Mouse (Mus musculus) lung, postnatal 0 days (tissue): ENCODE measurements around the gene Stard10.

Experiments used
- CTCF ChIP-seq: IDR thresholded peaks from 2 replicates; pipeline ENCODE4 v1.5.1; 2016; ENCODE audit warnings: antibody characterized with exemption, mild to moderate bottlenecking
- EP300 ChIP-seq: IDR thresholded peaks from 2 replicates; pipeline ENCODE4 v1.6.1; 2016; ENCODE audit warnings: antibody characterized with exemption, mild to moderate bottlenecking, control low read depth

DNA sequence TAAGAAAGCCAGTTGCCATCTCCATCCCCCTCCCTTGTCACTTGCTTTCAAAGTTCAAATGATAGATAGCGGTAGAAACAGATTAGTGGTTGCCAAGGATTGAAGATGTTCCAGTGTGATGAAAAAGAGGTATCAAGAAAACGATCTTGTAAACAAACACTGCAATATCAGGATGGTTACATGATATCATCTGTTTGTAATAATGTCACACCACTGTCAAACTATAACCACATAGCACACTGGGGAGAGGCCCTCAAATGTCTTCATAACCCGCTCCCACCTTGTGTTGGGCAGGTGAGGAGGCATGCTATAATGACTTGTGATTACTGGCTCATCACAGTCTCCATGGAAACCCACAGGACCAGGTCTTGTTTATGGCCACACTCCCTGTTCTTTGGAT lies 18.5 kb upstream of the Stard10 start:
- TF ChIP-seq EP300 (no peak), CTCF (no peak)
